Mouse (Mus musculus): ENCODE results near the gene Ung.

Gene Ung

DNA sequence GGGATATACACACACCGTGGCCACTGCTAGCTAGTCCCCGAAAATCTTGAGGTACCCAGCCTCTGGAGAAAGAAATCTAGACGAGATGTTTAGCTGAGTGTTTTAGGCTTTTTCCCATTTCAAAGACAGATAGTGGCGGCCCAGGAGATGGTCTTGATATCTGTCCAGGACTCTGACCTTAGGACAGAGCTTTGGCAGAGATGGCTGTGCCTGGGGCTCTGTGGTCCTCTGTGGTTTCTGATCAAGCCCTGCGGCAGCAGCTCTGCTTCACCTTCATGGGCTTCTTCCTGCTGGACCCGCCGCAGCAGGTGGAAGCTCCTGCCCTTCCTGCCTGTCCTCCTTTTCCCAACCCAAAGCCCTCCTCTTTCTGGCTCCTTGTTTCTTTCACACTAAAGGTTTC, 40.2 kb downstream of the Ung start:
- in situ Hi-C loops (cut with MseI, MboI), result no loop called here

DNA sequence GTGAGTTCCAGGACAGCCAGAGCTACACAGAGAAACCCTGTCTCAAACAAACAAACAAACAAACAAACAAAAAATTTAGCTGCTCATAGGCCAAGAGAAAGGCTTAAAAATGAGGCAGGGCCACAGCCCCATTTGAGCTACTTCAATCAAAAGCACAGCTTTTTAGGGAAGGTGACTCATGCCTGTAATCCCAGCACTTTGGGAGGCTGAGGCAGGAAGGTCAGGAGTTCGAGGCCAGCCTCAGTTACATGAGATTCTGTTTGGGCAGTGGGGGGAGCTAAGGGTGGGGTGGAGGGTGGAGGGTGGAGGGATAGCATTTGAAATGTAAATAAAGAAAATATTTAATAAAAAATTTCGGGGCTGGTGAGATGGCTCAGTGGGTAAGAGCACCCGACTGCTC, 42.8 kb downstream of the Ung start:
- in situ Hi-C loops (cut with MseI, MboI), result no loop called here

DNA sequence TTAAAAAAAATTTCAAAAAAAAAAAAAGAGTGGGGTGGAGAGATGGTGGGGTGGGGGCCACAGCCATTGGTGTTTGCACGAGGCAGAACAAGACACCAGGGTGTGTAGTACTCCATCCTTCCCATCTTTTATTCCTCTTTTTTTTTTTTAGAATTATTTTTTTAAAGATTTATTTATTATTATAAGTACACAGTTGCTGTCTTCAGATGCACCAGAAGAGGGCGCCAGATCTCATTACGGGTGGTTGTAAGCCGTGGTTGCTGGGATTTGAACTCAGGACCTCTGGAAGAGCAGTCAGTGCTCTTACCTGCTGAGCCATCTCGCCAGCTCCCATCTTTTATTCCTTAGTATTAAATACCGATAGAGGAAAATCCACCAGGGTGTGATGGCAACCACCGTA, 43.3 kb downstream of the Ung start:
- in situ Hi-C loops (cut with MseI, MboI), result no loop called here

- in situ Hi-C loops (cut with MseI, MboI), result no loop called here
Measured at GRCm38 (mm10) chr5:114173877-114174581, 43.8 kb downstream of the Ung start.

- in situ Hi-C loops (cut with MseI, MboI), result loop anchor here in 1 of 2 experiments (5.0 kb wide), 1 partner anchor 133 kb away; no protein-coding TSS in a partner anchor
Measured at GRCm38 (mm10) chr5:114174639-114175038, 44.5 kb downstream of the Ung start.

GRCm38 (mm10) chr5:114175596-114176171, 45.5 kb downstream of the Ung start:
- in situ Hi-C loops (cut with MseI, MboI), result loop anchor here in 1 of 2 experiments (5.0 kb wide), 1 partner anchor 132 kb away; no protein-coding TSS in a partner anchor

- in situ Hi-C loops (cut with MseI, MboI), result loop anchor here in 1 of 2 experiments (5.0 kb wide), 1 partner anchor 131 kb away; no protein-coding TSS in a partner anchor
Measured at GRCm38 (mm10) chr5:114176548-114177400, 46.6 kb downstream of the Ung start.

DNA sequence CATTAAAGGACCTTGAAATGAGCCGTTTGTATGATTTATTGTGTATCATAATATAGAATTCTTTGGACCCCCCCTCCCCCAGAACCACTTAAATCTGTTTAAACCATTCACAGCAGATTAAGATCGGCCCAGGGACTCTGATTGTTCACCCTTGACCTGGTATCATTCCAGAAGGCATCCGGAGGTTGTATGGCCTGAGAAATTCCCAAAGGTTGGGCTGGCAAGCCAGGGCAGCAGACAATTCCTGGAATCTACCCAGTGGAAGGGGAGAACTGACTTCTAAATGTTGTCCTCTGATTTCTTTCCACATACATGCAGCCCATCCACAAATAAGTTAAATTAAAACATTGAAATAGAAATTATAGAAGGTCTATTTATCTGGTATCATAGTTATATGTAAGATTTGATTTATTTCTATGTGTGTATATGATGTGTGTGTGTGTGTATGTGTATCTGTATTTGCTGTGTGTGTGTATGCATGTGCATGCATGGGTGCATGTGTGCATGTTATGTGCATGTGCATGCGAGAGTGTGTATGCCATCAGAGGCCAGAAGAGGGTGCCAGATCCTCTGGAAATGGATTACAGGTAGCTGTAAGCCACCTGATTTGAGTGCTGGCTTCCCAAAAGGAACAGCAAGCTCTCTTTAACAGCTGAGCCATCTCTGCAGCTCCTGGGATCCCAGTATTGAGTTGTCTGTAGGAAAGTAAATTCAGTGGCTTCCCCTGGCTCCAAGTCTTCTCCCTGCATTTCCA, 48.0 kb downstream of the Ung start:
- in situ Hi-C loops (cut with MseI, MboI), result loop anchor here in 1 of 2 experiments (5.0 kb wide), 1 partner anchor 129 kb away; no protein-coding TSS in a partner anchor

DNA sequence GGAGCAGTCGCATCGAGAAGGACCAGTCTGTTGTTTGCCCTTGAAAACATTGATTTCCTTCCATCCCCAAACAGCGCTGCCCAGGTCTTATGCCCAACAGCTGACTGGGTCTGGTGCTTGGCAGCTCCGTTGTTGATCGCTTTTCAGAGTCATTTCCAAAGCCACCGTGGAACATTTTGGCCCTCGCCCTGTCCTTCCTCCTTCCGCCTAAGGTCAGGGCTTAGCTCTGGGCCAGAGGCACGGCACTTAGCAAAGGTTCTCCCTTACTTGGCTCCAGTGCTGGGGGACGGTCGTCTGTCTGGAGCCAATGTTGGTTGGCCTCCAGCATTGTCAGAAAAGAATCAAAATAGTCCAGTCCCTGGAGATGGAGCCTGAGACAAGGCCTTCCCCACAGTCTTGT, 49.4 kb downstream of the Ung start:
- in situ Hi-C loops (cut with MseI, MboI), result loop anchor here in 1 of 2 experiments (5.0 kb wide), 1 partner anchor 128 kb away; no protein-coding TSS in a partner anchor

DNA sequence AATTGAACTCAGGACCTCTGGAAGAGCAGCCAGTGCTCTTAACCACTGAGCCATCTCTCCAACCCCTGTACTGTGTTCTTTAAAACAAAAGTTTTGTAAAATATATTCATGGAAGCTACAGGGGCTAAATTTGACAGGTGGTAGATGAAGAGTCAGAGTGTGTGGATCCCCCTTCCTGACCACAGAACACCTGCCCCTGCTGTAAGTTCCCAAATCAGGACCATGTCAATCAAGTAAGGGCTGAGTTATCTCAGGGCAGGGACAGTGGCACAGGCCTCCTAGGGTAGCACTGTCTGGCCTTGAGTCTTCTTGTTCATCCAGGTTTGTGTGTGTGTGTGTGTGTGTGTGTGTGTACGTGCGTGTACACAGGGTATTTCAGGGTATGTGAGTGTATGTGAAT, 53.3 kb downstream of the Ung start:
- in situ Hi-C loops (cut with MseI, MboI), result no loop called here

DNA sequence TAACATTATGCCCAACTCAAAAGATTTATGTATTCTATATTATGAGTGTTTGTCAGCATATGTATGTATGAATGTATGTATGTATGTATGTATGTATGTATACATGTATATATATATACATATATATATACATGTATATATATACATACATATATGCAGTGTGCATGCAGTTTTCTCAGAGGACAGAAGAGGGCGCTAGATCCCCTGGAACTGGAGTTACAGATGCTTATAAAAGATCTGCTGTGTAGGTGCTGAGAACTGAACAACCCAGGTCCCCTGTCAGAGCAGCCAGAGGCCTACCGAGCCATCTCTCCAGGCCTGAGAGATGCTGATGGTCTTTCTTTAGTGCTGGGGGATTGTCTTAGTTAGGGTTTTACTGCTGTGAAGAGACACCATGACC, 56.9 kb downstream of the Ung start:
- in situ Hi-C loops (cut with MseI, MboI), result no loop called here
